Mouse (Mus musculus) cerebellum, adult 2 months (tissue): ENCODE results near the gene Rras2.

Source experiments
- CTCF ChIP-seq: fragments of 200-500 bp; IDR thresholded peaks from 2 replicates; pipeline ENCODE4 v1.5.1; 2011; ENCODE audit warnings: low read depth, mild to moderate bottlenecking, control low read depth, low read length, moderate library complexity, borderline replicate concordance; ENCODE audit not compliant: insufficient read depth
- POLR2A ChIP-seq: fragments of 200-500 bp; IDR thresholded peaks from 2 replicates; pipeline ENCODE4 v1.6.1; 2011; ENCODE audit warnings: low read length, control low read depth, borderline replicate concordance; ENCODE audit not compliant: insufficient read depth

- TF ChIP-seq CTCF (no peak), POLR2A (no peak)
These were observed 16.2 kb downstream of the Rras2 start for GRCm38 (mm10) chr7:114101412-114101811.
